Mouse (Mus musculus) kidney, adult 11 months (tissue): ENCODE measurements around the gene Impg1.
A peak's percentile ranks its signal among the peaks of the same experiment; 100 is the strongest.

ENCODE experiments used
- DNase-seq: peaks from one replicate; pipeline ENCODE4 v3.0.0; 2022

The Impg1 gene

DNA sequence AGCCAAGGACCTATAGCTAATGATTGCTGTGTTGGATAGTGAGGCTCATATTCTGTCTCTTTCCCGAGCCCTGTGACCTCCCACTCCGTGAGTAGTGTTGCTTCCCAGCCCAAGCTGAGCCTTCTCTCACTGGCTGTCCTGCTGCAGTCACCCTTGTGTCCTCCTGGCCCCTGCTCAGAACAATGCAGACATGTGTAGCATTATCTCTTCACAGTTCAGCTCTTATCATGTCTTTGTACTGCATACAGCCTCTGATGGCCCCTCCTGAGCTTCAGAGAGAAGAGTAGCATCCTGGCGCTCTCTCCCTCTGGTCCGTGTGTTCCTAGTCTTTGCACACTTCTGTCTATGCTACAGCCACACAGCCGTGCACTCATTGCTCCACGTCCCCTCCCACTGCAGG, 187.5 kb downstream of the Impg1 start:
- DNase-seq = no peak

GRCm38 (mm10) chr9:80277157-80277556, 188.1 kb downstream of the Impg1 start:
- DNase-seq = no peak

GRCm38 (mm10) chr9:80275772-80276134, 189.5 kb downstream of the Impg1 start:
- DNase-seq = no peak

GRCm38 (mm10) chr9:80275053-80275771, 190.1 kb downstream of the Impg1 start:
- DNase-seq = no peak

GRCm38 (mm10) chr9:80272951-80273350, 192.3 kb downstream of the Impg1 start:
- DNase-seq = no peak

GRCm38 (mm10) chr9:80269596-80269995, 195.7 kb downstream of the Impg1 start:
- peak; percentile 43 for DNase-seq

DNA sequence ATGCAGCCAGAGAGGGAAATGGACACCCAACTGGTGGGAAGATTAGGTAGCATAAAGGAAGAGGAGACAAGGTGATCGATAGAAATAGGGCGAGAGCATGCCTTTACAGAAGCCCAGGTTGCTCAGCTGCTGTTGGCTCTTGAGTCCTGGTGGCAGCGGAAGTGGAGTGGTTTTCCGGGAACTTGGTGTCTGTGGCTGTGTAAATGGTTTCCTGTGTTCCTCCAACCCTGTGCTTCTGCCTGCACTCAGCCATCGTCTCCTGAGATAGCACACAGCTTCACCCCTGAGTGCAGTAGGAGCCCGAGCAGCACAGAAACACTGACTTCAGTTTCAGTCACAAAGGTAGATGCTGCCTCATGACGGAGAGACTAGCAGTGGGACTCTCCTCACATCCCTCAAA, 198.8 kb downstream of the Impg1 start:
- DNase-seq = no peak

- no peak for DNase-seq
Measured at GRCm38 (mm10) chr9:80266086-80266485, 199.2 kb downstream of the Impg1 start.
